9 mouse cellular contexts compared by ENCODE assay signal in genomic region chr7:143461294-143461870, GRCm38 (mm10). TPM values are rescaled to one million over a fixed set of nuclear protein-coding genes. Genes with fewer than 3 reads are reported as not detected.
DNase-seq lines count a peak whose midpoint lies in the region; ATAC-seq and TF ChIP-seq lines count a peak whose summit lies in the region.
"Had no signal": no experiment of that assay in that cellular context is flagged by ENCODE, and none has a peak within 500 bp of the region (broad histone marks: within the 10 kb centered on the region; RNA-seq: fewer than 3 reads in every experiment).

No protein-coding gene starts in this region.

- no peaks in the 10 kb centered on the region for H3K36me3 ChIP-seq in liver, embryonic 14.5 days (replicated peaks; ENCODE audit: control insufficient read depth, insufficient read depth, low read depth)

- ATAC-seq in liver, embryonic 14.5 days (ENCODE audit: insufficient read depth) = peak; percentile 38; the same call in 1 of the 2 replicates

- intact Hi-C loops in gastrocnemius, adult 2 months (cut with DNase I) = loop anchor here (5.0 to 10.0 kb wide), 5 partner anchors 54 to 457 kb away; partner anchors contain the start of gene Tspan32

- 38% methylated on average over 30 of the region's 32 CpGs for WGBS in liver, embryonic 14.5 days (ENCODE audit: insufficient replicate concordance)

- no peak overlapping the region for H3K9ac ChIP-seq in liver, embryonic 14.5 days (replicated peaks)

- H3K9me3 ChIP-seq in liver, embryonic 14.5 days (ENCODE audit: control insufficient read depth, low read length) = peaks cover 14% of the 10 kb centered on the region

- peak overlapping the region; percentile 81 for H3K4me3 ChIP-seq in gastrocnemius, adult 2 months
- peak overlapping the region; percentile 3 to 41; a peak in 2 of 4 replicates for H3K4me3 ChIP-seq in liver, embryonic 14.5 days (ENCODE audit: insufficient read depth in 1 of 2, low read depth in 2 of 2, low read length in 2 of 2)

- DNase-seq in gastrocnemius, adult 2 months = no peak
- no peak for DNase-seq in gastrocnemius, postnatal 4 days (ENCODE audit: low spot score in 2 of 2)
- DNase-seq in thymus, postnatal 0 days (ENCODE audit: low spot score) = peak; percentile 4
- no peak for DNase-seq in thymus, postnatal 4 days
- DNase-seq in liver, embryonic 14.5 days (ENCODE audit: low read depth in 3 of 3, low spot score in 3 of 3) = no peak
- DNase-seq in layer of hippocampus, postnatal 14 days (ENCODE audit: low spot score in 2 of 2) = no peak
- no peak for DNase-seq in cerebellum, postnatal 36 days
- DNase-seq in right cerebral cortex, adult 2 months (ENCODE audit: low spot score in 2 of 2) = no peak

- peaks cover 27% of the 10 kb centered on the region for H3K27me3 ChIP-seq in liver, embryonic 14.5 days (ENCODE audit: control insufficient read depth, insufficient read depth, low read length)

- H3K27ac ChIP-seq in gastrocnemius, adult 2 months = peak overlapping the region; percentile 59
- no peak overlapping the region for H3K27ac ChIP-seq in liver, embryonic 14.5 days

- 0 out of 4 replicates have a peak, but pooled peaks cover 0 to 3% of the 10 kb centered on the region in 2 experiments for H3K4me1 ChIP-seq in liver, embryonic 14.5 days (replicated peaks; ENCODE audit: control insufficient read depth in 2 of 2, insufficient read depth in 2 of 2, low read length in 1 of 2)

- TF ChIP-seq EP300 in liver, embryonic 14.5 days (IDR thresholded peaks at IDR 0.05; ENCODE audit: low read depth) = no peak

- no peak for TF ChIP-seq CTCF in gastrocnemius, adult 2 months (IDR thresholded peaks at IDR 0.05)
- no peak for TF ChIP-seq CTCF in liver, embryonic 14.5 days (IDR thresholded peaks at IDR 0.05; ENCODE audit: low read depth)

- H3K4me2 ChIP-seq in liver, embryonic 14.5 days (ENCODE audit: low read depth) = peak overlapping the region; percentile 51

RNA-seq across cellular contexts. Expression of gene Cdkn1c, which starts 0.5 kb away (rescaled TPM):
- 10 to 100 TPM; 23.2 to 23.5 TPM for total RNA-seq in gastrocnemius, adult 2 months (2021)
- total RNA-seq in gastrocnemius, postnatal 4 days (2021) = 1,000 to 10,000 TPM; 1,832 to 1,854 TPM
- polyA plus RNA-seq in thymus, postnatal 0 days (2015; fragmentation: Nextera tagmentation; extraction: Ambion mirVana) = 59.1 and 74.9 TPM in 2 replicates
- polyA plus RNA-seq in liver, embryonic 14.5 days (2012; rRNA removed) = 48.5 and 71.0 TPM in 2 replicates
- polyA plus RNA-seq in liver, embryonic 14.5 days (2014; fragmentation: Nextera tagmentation; extraction: Ambion mirVana) = 161 and 167 TPM in 2 replicates
- total RNA-seq in layer of hippocampus, postnatal 14 days (2021) = 10 to 100 TPM in 1 of 2 experiments, 1 to 10 TPM in 1; 9.7 to 14.5 TPM

RNA-seq across cellular contexts. Expression of gene Slc22a18, which starts 12.2 kb away (rescaled TPM):
- total RNA-seq in gastrocnemius, adult 2 months (2021) = under 1 TPM; 0.17 to 0.20 TPM
- under 1 TPM; 0.44 to 0.86 TPM for total RNA-seq in gastrocnemius, postnatal 4 days (2021)
- polyA plus RNA-seq in thymus, postnatal 0 days (2015; fragmentation: Nextera tagmentation; extraction: Ambion mirVana) = 1.0 and 1.6 TPM in 2 replicates
- 7.2 and 13.2 TPM in 2 replicates for polyA plus RNA-seq in liver, embryonic 14.5 days (2012; rRNA removed)
- polyA plus RNA-seq in liver, embryonic 14.5 days (2014; fragmentation: Nextera tagmentation; extraction: Ambion mirVana) = 9.4 and 9.8 TPM in 2 replicates
- total RNA-seq in layer of hippocampus, postnatal 14 days (2021) = under 1 TPM; 0.21 to 0.36 TPM

RNA-seq across cellular contexts. Expression of gene Phlda2, which starts 41.6 kb away (rescaled TPM):
- not detected for total RNA-seq in gastrocnemius, adult 2 months (2021)
- total RNA-seq in gastrocnemius, postnatal 4 days (2021) = not detected
- 0.91 and 0.95 TPM in 2 replicates for polyA plus RNA-seq in thymus, postnatal 0 days (2015; fragmentation: Nextera tagmentation; extraction: Ambion mirVana)
- 18.2 and 31.2 TPM in 2 replicates for polyA plus RNA-seq in liver, embryonic 14.5 days (2012; rRNA removed)
- 19.3 and 23.2 TPM in 2 replicates for polyA plus RNA-seq in liver, embryonic 14.5 days (2014; fragmentation: Nextera tagmentation; extraction: Ambion mirVana)
- total RNA-seq in layer of hippocampus, postnatal 14 days (2021) = not detected
- total RNA-seq: heart, postnatal 10 days had no signal

Comparison
In these comparisons a context has a peak if more than half of its experiments do, and no peak if none do; other contexts are left out.
1. RNA of gene Cdkn1c, which starts 0.5 kb away (total RNA-seq): 1,832 to 1,854 TPM in gastrocnemius, postnatal 4 days; 23.2 to 23.5 TPM in gastrocnemius, adult 2 months and 9.7 to 14.5 TPM in layer of hippocampus, postnatal 14 days; every median in the first group is over 10 times any median in the second.